Mouse (Mus musculus): ENCODE measurements around the gene Akr1b10. TPM values are rescaled to one million over a fixed set of nuclear protein-coding genes. Genes with fewer than 3 reads are reported as not detected.
A peak's percentile ranks its signal among the peaks of the same experiment; 100 is the strongest.
"Not testable (repeated sequence)": the region's sequence is repeated elsewhere in the genome, so short reads cannot be mapped to it uniquely, and the experiment has no call there.

Akr1b10 gene
- total RNA-seq, 2 experiments from 2014 or later, result 18.5 to 28.4 TPM

DNA sequence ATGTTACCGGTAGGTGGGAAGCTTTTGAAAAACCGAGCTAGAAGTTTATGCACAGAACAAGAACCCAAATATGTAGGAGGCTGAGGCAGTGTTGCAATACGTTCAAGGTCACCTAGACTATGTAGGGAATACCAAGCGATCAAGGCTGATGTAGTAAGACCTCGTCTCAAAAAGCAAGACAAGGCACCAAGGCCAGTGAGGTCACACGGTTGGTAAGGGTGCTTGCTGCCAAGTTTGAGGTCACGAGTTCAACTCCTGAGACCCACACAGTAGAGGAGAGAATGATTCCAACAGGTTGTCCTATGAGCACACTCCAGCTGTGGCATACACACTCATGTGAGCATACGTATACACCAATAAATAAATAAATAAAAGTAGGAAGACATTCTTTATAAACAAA, 13.9 kb upstream of the Akr1b10 start:
- ATAC-seq (ENCODE audit: poor library complexity, severe bottlenecking), result no peak

- ATAC-seq (ENCODE audit: poor library complexity, severe bottlenecking), result peak; percentile 97
Measured at GRCm38 (mm10) chr6:34371700-34372351, 12.2 kb upstream of the Akr1b10 start.

- ATAC-seq (ENCODE audit: poor library complexity, severe bottlenecking), result 0 out of 2 replicates have a peak, but pooled peaks have one; percentile 16
Measured at GRCm38 (mm10) chr6:34373841-34374240, 10.2 kb upstream of the Akr1b10 start.

DNA sequence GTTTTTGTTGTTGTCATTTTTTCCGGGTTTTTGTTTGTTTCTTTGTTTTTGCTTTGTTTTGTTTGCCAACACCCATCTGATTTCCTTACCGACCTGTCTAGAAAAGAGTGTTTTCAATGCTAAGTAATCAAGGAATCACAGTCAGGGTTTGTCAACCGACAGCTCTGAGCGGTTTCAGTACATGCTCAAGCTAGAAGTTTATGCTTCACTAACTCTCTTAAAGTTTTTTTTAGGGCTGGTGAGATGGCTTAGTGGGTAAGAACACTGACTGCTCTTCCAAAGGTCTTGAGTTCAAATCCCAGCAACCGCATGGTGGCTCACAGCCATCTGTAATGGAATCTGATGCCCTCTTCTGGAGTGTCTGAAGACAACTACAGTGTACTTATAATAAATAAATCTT, 8.1 kb upstream of the Akr1b10 start:
- not testable (repeated sequence) for ATAC-seq (ENCODE audit: poor library complexity, severe bottlenecking)

DNA sequence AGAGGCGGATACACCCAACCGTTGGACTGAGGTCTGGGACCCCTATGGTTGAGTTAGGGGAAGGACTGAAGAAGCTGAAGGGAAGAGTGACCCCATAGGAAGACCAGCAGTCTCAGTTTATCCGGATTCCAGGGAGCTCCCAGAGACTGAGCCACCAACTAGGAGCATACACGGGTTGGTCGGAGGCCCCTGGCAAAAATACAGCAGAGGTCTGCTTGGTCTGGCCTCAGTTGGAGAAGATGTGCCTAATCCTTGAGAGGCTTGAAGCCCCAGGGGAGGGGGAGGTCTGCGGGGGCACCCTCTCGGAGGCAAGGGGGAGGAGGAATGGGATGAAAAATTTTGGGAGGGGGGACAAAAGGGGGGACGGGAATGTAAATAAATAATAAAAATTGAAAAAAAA, 617 bp upstream of the Akr1b10 start:
- no peak for ATAC-seq (ENCODE audit: poor library complexity, severe bottlenecking)

GRCm38 (mm10) chr6:34384701-34385370, 818 bp downstream of the Akr1b10 start:
- ATAC-seq (ENCODE audit: poor library complexity, severe bottlenecking), result peak; percentile 43; the same call in 1 of the 2 replicates

GRCm38 (mm10) chr6:34388420-34389156, 4.6 kb downstream of the Akr1b10 start:
- ATAC-seq (ENCODE audit: poor library complexity, severe bottlenecking), result no peak

- no peak for ATAC-seq (ENCODE audit: poor library complexity, severe bottlenecking)
Measured at GRCm38 (mm10) chr6:34395897-34396296, 11.9 kb downstream of the Akr1b10 start.

GRCm38 (mm10) chr6:34398431-34398830, 14.4 kb downstream of the Akr1b10 start:
- ATAC-seq (ENCODE audit: poor library complexity, severe bottlenecking), result no peak

DNA sequence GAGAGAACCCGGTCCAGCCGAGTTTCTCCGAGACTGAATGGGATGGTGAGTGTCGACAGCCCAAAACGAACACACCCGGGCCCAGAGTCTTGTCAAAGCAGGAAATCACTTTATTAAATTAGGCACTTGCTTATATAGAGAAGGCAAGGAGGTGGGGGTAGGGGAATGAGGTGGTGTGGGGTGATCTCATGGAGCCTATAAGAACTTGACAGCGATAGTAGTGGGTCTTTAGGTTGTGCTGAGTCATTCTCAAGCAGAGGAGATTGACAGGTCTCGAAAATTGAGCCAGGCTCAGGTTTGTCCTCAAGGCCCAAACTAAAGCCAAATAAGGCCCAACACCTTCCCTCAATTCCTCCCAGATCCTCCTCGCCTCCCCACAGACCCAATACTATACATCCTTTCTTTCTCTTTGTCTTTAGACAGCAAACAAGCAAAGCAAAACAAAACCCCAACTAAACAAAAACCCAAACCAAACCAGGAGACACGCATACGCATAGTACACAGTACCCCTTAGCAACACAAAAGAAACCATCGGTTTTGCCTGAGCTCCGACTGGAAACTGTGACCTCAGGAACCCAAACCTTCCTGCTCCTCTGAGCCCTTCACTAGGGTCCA, 15.7 kb downstream of the Akr1b10 start:
- ATAC-seq (ENCODE audit: poor library complexity, severe bottlenecking), result no peak

- no peak for ATAC-seq (ENCODE audit: poor library complexity, severe bottlenecking)
Measured at GRCm38 (mm10) chr6:34400696-34401095, 16.7 kb downstream of the Akr1b10 start.

DNA sequence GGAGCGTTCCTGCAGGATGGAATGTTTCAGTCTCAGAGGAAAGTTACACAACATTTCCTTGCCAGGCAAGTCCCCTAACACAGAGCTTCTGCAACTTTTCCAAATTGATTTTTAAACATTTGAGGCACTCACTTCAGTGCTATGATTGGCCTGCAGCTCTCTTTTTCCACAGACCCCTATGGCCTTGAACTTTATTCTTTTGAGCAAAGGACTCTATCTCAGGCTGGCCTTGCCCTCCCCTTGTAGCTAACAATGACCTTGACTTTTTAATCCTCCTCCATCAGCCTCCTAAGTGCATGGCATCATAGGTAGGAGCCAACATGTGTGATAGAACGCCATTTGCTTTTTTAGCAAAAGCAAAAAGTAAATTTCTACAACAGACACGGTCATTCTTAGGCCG, 22.7 kb downstream of the Akr1b10 start:
- ATAC-seq (ENCODE audit: poor library complexity, severe bottlenecking), result no peak

GRCm38 (mm10) chr6:34407403-34407802, 23.4 kb downstream of the Akr1b10 start:
- ATAC-seq (ENCODE audit: poor library complexity, severe bottlenecking), result no peak

- ATAC-seq (ENCODE audit: poor library complexity, severe bottlenecking), result no peak
Measured at GRCm38 (mm10) chr6:34412023-34412422, 28.0 kb downstream of the Akr1b10 start, which contains the start of gene Akr1b7. TSS of gene Akr1b7 (plus strand) at chr6:34412334.

DNA sequence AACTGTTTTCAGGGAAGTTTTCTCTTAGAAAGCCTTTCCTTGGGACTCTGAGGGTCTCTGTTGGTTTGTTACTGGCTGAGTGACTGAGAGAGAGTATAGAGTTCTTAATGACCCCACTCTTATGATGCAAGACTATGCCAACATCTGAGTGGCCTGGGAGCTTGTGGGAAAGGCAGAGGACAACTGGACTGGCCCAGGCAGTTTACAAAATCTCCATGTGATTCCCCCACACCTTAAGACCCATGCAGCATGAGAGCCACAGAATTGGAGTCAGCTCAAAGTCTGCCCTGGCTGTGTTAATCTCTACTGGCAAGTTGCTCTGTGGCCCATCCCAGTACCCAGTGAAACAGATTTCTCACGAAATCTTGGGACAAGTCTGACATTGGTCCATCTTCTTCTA, 28.7 kb downstream of the Akr1b10 start:
- no peak for ATAC-seq (ENCODE audit: poor library complexity, severe bottlenecking)

- ATAC-seq (ENCODE audit: poor library complexity, severe bottlenecking), result not testable (repeated sequence)
Measured at GRCm38 (mm10) chr6:34413386-34413785, 29.4 kb downstream of the Akr1b10 start.

GRCm38 (mm10) chr6:34416521-34416920, 32.5 kb downstream of the Akr1b10 start:
- no peak for ATAC-seq (ENCODE audit: poor library complexity, severe bottlenecking)

DNA sequence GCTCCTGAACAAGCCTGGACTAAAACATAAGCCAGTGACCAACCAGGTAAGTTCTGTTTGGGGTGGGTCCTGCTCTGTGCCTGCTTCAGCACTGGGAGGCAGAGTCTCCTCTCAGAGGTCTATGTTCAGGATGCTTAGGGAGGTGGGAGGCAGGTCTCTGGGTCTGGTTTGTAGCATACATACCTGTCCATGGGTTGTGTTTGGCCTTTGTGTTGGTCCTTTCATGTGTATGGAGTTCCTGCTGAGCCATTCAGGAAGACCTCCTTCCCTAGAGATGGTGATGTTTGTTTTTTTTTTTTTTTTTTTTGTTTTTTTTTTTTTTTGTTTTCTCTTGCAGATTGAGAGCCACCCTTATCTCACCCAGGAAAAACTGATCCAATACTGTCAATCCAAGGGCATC, 35.1 kb downstream of the Akr1b10 start:
- no peak for ATAC-seq (ENCODE audit: poor library complexity, severe bottlenecking)

GRCm38 (mm10) chr6:34439006-34439405, 55.0 kb downstream of the Akr1b10 start:
- no peak for ATAC-seq (ENCODE audit: poor library complexity, severe bottlenecking)

DNA sequence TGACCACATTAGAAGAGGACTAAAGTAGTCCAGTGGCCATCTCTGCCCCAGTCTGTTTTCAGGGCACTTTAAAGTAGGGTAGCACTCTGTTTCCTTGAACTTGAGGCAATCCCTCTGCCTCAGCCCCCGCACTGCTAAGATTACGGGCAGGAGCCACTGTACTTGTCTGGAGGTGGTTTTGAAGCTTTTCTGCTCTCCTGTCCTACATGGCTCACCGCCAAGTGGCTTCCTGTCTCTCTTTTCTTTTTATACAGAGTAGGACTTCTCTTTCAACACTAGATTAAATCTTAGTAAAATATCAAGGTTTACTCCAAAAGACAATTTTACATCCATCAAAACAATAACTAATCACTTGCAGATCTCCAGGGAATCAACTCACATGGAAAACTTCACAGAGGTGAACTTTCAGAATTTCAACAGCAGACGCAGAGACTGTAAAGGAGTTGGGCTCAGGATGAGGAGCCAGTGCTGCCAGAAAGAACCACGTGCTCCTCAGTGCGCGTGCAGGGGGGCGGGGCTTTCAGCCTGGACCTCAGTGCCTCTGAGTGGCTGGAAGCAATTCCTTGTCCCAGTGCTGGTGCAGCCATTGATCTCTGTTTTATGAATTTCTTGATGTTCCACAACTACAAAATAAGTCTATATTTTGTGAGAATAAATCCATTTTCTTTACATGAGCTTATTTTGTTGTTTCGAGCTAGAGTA, 57.7 kb downstream of the Akr1b10 start:
- ATAC-seq (ENCODE audit: poor library complexity, severe bottlenecking), result no peak

DNA sequence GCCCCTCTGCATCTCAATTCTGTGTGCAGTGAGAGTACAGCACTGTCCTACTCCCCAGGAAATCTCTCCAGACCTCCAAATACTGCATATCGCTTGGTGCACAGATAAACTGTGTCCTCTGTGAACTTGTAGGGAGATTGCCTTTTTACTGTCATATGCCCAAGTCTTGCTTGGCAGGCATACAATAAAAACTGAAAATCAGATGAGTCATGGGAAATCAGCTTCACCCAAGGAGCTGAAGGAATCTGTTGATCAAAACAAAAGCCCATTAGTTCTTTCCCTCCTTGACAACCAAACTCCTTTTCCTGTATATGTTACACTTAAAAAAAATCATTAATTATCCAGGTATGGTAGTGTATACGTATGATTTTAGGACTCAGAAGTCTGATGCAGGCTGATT, 59.8 kb downstream of the Akr1b10 start:
- no peak for ATAC-seq (ENCODE audit: poor library complexity, severe bottlenecking)

Measured in megakaryocyte, adult 5-6 weeks (primary cell).